Mouse (Mus musculus): Measurements from ENCODE around the gene Gm28308. TPM values are rescaled to one million over a fixed set of nuclear protein-coding genes. Genes with fewer than 3 reads are reported as not detected.

Gm28308 gene
- polyA plus RNA-seq, 1 experiment from 2014 or later = not detected

- Histone ChIP-seq H3K36me3 (no peaks in the 10 kb centered on the region), H3K27ac (peak overlapping the region; percentile 58; the same call in 1 of the 2 replicates), H3K4me3 (no peak overlapping the region), H3K9me3 (replicated peaks) (no peaks in the 10 kb centered on the region), H3K9ac (no peak overlapping the region), H3K4me2 (peak overlapping the region; percentile 15; the same call in 1 of the 2 replicates), H3K27me3 (replicated peaks) (peaks cover 98% of the 10 kb centered on the region), H3K4me1 (peaks cover 12% of the 10 kb centered on the region; the same call in 1 of the 2 replicates)
- ATAC-seq = 0 out of 2 replicates have a peak, but pooled peaks have one; percentile 13
- WGBS (ENCODE audit: insufficient replicate concordance) = 2% methylated on average over 5 of the region's 5 CpGs
Observed at GRCm38 (mm10) chr6:52170898-52171223, 42.3 kb downstream of the Gm28308 start.

GRCm38 (mm10) chr6:52170166-52170897, 42.8 kb downstream of the Gm28308 start:
- peaks cover 12% of the 10 kb centered on the region; the same call in 1 of the 2 replicates for H3K4me1 ChIP-seq
- 4% methylated on average over 40 of the region's 40 CpGs for WGBS (ENCODE audit: insufficient replicate concordance)
- H3K9me3 ChIP-seq (replicated peaks) = no peaks in the 10 kb centered on the region
- H3K27me3 ChIP-seq (replicated peaks) = peaks cover 98% of the 10 kb centered on the region
- H3K36me3 ChIP-seq = no peaks in the 10 kb centered on the region
- peak overlapping the region; percentile 15; the same call in 1 of the 2 replicates for H3K4me2 ChIP-seq
- peak; percentile 60 for ATAC-seq
- H3K4me3 ChIP-seq = no peak overlapping the region; the same call in 1 of the 2 replicates
- peak overlapping the region; percentile 51 for H3K27ac ChIP-seq
- H3K9ac ChIP-seq = no peak overlapping the region

GRCm38 (mm10) chr6:52169499-52170165, 43.5 kb downstream of the Gm28308 start:
- H3K36me3 ChIP-seq = no peaks in the 10 kb centered on the region
- peak overlapping the region; percentile 23; the same call in 1 of the 2 replicates for H3K27ac ChIP-seq
- H3K9ac ChIP-seq = no peak overlapping the region
- no peak overlapping the region for H3K4me3 ChIP-seq
- H3K4me1 ChIP-seq = peaks cover 12% of the 10 kb centered on the region; the same call in 1 of the 2 replicates
- WGBS (ENCODE audit: insufficient replicate concordance) = 20% methylated on average over 16 of the region's 16 CpGs
- H3K9me3 ChIP-seq (replicated peaks) = no peaks in the 10 kb centered on the region
- peak overlapping the region; percentile 15; the same call in 1 of the 2 replicates for H3K4me2 ChIP-seq
- no peak for ATAC-seq
- peaks cover 98% of the 10 kb centered on the region for H3K27me3 ChIP-seq (replicated peaks)

- ATAC-seq = no peak
- Histone ChIP-seq H3K27ac (peak overlapping the region; percentile 41; the same call in 1 of the 2 replicates), H3K4me2 (peak overlapping the region; percentile 27), H3K9me3 (replicated peaks) (no peaks in the 10 kb centered on the region), H3K4me1 (peaks cover 12% of the 10 kb centered on the region; the same call in 1 of the 2 replicates), H3K4me3 (no peak overlapping the region), H3K9ac (peak overlapping the region; percentile 40; the same call in 1 of the 2 replicates), H3K36me3 (no peaks in the 10 kb centered on the region), H3K27me3 (replicated peaks) (peaks cover 100% of the 10 kb centered on the region)
- WGBS (ENCODE audit: insufficient replicate concordance) = 5% methylated on average over 42 of the region's 42 CpGs
Observed at GRCm38 (mm10) chr6:52168191-52169055, 44.7 kb downstream of the Gm28308 start.

- Histone ChIP-seq H3K9me3 (replicated peaks) (no peaks in the 10 kb centered on the region), H3K27ac (no peak overlapping the region), H3K4me1 (peaks cover 10% of the 10 kb centered on the region; the same call in 1 of the 2 replicates), H3K27me3 (replicated peaks) (peaks cover 100% of the 10 kb centered on the region), H3K4me2 (no peak overlapping the region), H3K36me3 (no peaks in the 10 kb centered on the region), H3K9ac (no peak overlapping the region), H3K4me3 (no peak overlapping the region)
- WGBS (ENCODE audit: insufficient replicate concordance) = 10% methylated on average over 14 of the region's 14 CpGs
- ATAC-seq = no peak
Observed at GRCm38 (mm10) chr6:52167736-52168161, 45.4 kb downstream of the Gm28308 start.

- Histone ChIP-seq H3K9me3 (replicated peaks) (no peaks in the 10 kb centered on the region), H3K36me3 (no peaks in the 10 kb centered on the region), H3K27ac (no peak overlapping the region), H3K27me3 (replicated peaks) (peaks cover 98% of the 10 kb centered on the region), H3K4me1 (peaks cover 4% of the 10 kb centered on the region; the same call in 1 of the 2 replicates), H3K4me2 (no peak overlapping the region), H3K9ac (no peak overlapping the region), H3K4me3 (no peak overlapping the region)
- WGBS (ENCODE audit: insufficient replicate concordance) = 23% methylated on average over 1 of the region's 1 CpGs
- no peak for ATAC-seq
Observed at GRCm38 (mm10) chr6:52167176-52167575, 46.0 kb downstream of the Gm28308 start.

- H3K27ac ChIP-seq = no peak overlapping the region
- 8% methylated on average over 4 of the region's 4 CpGs for WGBS (ENCODE audit: insufficient replicate concordance)
- H3K9me3 ChIP-seq (replicated peaks) = no peaks in the 10 kb centered on the region
- peaks cover 98% of the 10 kb centered on the region for H3K27me3 ChIP-seq (replicated peaks)
- ATAC-seq = no peak
- H3K4me1 ChIP-seq = no peaks in the 10 kb centered on the region; the same call in 1 of the 2 replicates
- H3K4me2 ChIP-seq = no peak overlapping the region
- no peaks in the 10 kb centered on the region for H3K36me3 ChIP-seq
- H3K4me3 ChIP-seq = no peak overlapping the region
- no peak overlapping the region for H3K9ac ChIP-seq
Observed at GRCm38 (mm10) chr6:52166431-52167077, 46.6 kb downstream of the Gm28308 start.

GRCm38 (mm10) chr6:52165441-52166370, 47.4 kb downstream of the Gm28308 start:
- Histone ChIP-seq H3K27me3 (replicated peaks) (peaks cover 98% of the 10 kb centered on the region), H3K4me1 (no peaks in the 10 kb centered on the region; the same call in 1 of the 2 replicates), H3K36me3 (no peaks in the 10 kb centered on the region), H3K27ac (0 out of 2 replicates have a peak overlapping the region, but pooled peaks have one; percentile 36), H3K9ac (peak overlapping the region; percentile 31; the same call in 1 of the 2 replicates), H3K4me2 (peak overlapping the region; percentile 39), H3K4me3 (peak overlapping the region; percentile 9; the same call in 1 of the 2 replicates), H3K9me3 (replicated peaks) (no peaks in the 10 kb centered on the region)
- 3% methylated on average over 27 of the region's 28 CpGs for WGBS (ENCODE audit: insufficient replicate concordance)
- ATAC-seq = no peak

GRCm38 (mm10) chr6:52164626-52165440, 48.3 kb downstream of the Gm28308 start, which contains the start of gene Hoxa2:
TSS of gene Hoxa2 (minus strand) at chr6:52164831.
- Histone ChIP-seq H3K4me2 (peak within 1 kb of the TSS; percentile 39), H3K4me1 (0 out of 2 replicates have a peak, but pooled peaks cover 2% of the 10 kb centered on the region), H3K36me3 (no peaks in the 10 kb centered on the region), H3K4me3 (peak within 1 kb of the TSS; percentile 37), H3K27me3 (replicated peaks) (peaks cover 98% of the 10 kb centered on the region), H3K27ac (peak within 1 kb of the TSS; percentile 49), H3K9ac (peak within 1 kb of the TSS; percentile 52), H3K9me3 (replicated peaks) (no peaks in the 10 kb centered on the region)
- ATAC-seq = no peak
- WGBS (ENCODE audit: insufficient replicate concordance) = 4% methylated on average over 25 of the region's 25 CpGs

Data from liver, embryonic 12.5 days (tissue).